Mouse (Mus musculus) left cerebral cortex, adult 2 months (tissue): ENCODE measurements around the gene H1foo. TPM values are rescaled to one million over a fixed set of nuclear protein-coding genes. Genes with fewer than 3 reads are reported as not detected.

Source experiments
- DNase-seq, 2 experiments: peaks; one replicate each; pipeline ENCODE4 v3.0.0; 2021 to 2022; ENCODE audit warnings: low spot score in 2 of 2, mixed read lengths in 1 of 2; ENCODE audit errors: extremely low spot score in 1 of 2
- H3K27ac ChIP-seq: fragments of 200-600 bp; 2 replicates; pipeline ENCODE4 v1.8.1; 2022
- H3K4me3 ChIP-seq: fragments of 200-600 bp; 2 replicates; pipeline ENCODE4 v1.8.1; 2022
- CTCF ChIP-seq: fragments of 200-600 bp; IDR thresholded peaks from 2 replicates; pipeline ENCODE4 v1.8.1; 2022; ENCODE audit warnings: antibody characterized with exemption, mild to moderate bottlenecking, moderate library complexity
- intact Hi-C: fragments of 180-260 bp; cut with DNase I; formaldehyde crosslinking; loops from one replicate; pipeline ENCODE4 v1.15.1; 2025
- total RNA-seq, 2 experiments: library from RNA; stranded (reverse); gene quantifications; 2 replicates each; pipeline ENCODE4 v1.2.3; 2021

H1foo gene
- total RNA-seq, 2 experiments from 2014 or later: not detected

GRCm38 (mm10) chr6:115999227-115999626, 54.5 kb downstream of the H1foo start:
- TF ChIP-seq CTCF: no peak
- Histone ChIP-seq H3K4me3 (no peak overlapping the region), H3K27ac (no peak overlapping the region)
- DNase-seq: no peak
- intact Hi-C loops: no loop called here

Other genes with a start within 250 kb of the H1foo start
- 1 to 10 TPM; 1.2 TPM for gene Tmem40, start 182.5 kb upstream of the H1foo start, total RNA-seq
- gene Cand2, start 170.4 kb upstream of the H1foo start, total RNA-seq: 1 to 10 TPM; 1.8 to 1.9 TPM
- gene Rpl32, start 136.2 kb upstream of the H1foo start, total RNA-seq: 100 to 1,000 TPM; 429 to 479 TPM
- 1 to 10 TPM; 5.4 to 6.1 TPM for gene Efcab12, start 106.5 kb upstream of the H1foo start, total RNA-seq
- 1 to 10 TPM; 8.5 TPM for gene Mbd4, start 91.6 kb upstream of the H1foo start, total RNA-seq
- 10 to 100 TPM; 31.1 to 32.7 TPM for gene Ift122, start 91.5 kb upstream of the H1foo start, total RNA-seq
- under 1 TPM; 0.56 to 0.79 TPM for gene Rho, start 13.2 kb upstream of the H1foo start, total RNA-seq
- 100 to 1,000 TPM; 127 to 131 TPM for gene Plxnd1, start 50.1 kb downstream of the H1foo start, total RNA-seq
- 10 to 100 TPM; 72.8 to 76.7 TPM for gene Tmcc1, start 248.5 kb downstream of the H1foo start, total RNA-seq